Mouse (Mus musculus): ENCODE data around the gene Ndufa3. TPM values are rescaled to one million over a fixed set of nuclear protein-coding genes. Genes with fewer than 3 reads are reported as not detected.
A peak's percentile ranks its signal among the peaks of the same experiment; 100 is the strongest.
"Not testable (repeated sequence)": the region's sequence is repeated elsewhere in the genome, so short reads cannot be mapped to it uniquely, and the experiment has no call there.

Ndufa3 gene
- polyA plus RNA-seq, 1 experiment from 2014 or later, result 296 TPM

- Histone ChIP-seq H3K9me3 (replicated peaks) (no peaks in the 10 kb centered on the region), H3K36me3 (no peaks in the 10 kb centered on the region), H3K4me1 (peaks cover 6% of the 10 kb centered on the region; the same call in 1 of the 2 replicates), H3K27me3 (replicated peaks) (no peaks in the 10 kb centered on the region), H3K4me2 (no peak overlapping the region), H3K4me3 (no peak overlapping the region), H3K27ac (no peak overlapping the region), H3K9ac (no peak overlapping the region)
- WGBS (ENCODE audit: insufficient replicate concordance), result 62% methylated on average over 3 of the region's 3 CpGs
- no peak for ATAC-seq
Measured at GRCm38 (mm10) chr7:3590550-3590949, 26.6 kb upstream of the Ndufa3 start.

GRCm38 (mm10) chr7:3591534-3591933 is 25.6 kb upstream of the Ndufa3 start:
- Histone ChIP-seq H3K27ac (no peak overlapping the region), H3K4me2 (no peak overlapping the region), H3K27me3 (replicated peaks) (no peaks in the 10 kb centered on the region), H3K4me3 (no peak overlapping the region), H3K4me1 (peaks cover 6% of the 10 kb centered on the region; the same call in 1 of the 2 replicates), H3K9me3 (replicated peaks) (no peaks in the 10 kb centered on the region), H3K9ac (no peak overlapping the region), H3K36me3 (no peaks in the 10 kb centered on the region)
- no peak for ATAC-seq
- 38% methylated on average over 1 of the region's 1 CpGs for WGBS (ENCODE audit: insufficient replicate concordance)

- Histone ChIP-seq H3K27ac (no peak overlapping the region), H3K4me3 (no peak overlapping the region), H3K9me3 (replicated peaks) (no peaks in the 10 kb centered on the region), H3K4me1 (peaks cover 6% of the 10 kb centered on the region; the same call in 1 of the 2 replicates), H3K4me2 (no peak overlapping the region), H3K36me3 (no peaks in the 10 kb centered on the region), H3K27me3 (replicated peaks) (no peaks in the 10 kb centered on the region), H3K9ac (no peak overlapping the region)
- ATAC-seq, result no peak
Measured at GRCm38 (mm10) chr7:3593855-3594254, 23.3 kb upstream of the Ndufa3 start.

GRCm38 (mm10) chr7:3594686-3595085 is 22.5 kb upstream of the Ndufa3 start:
- H3K27me3 ChIP-seq (replicated peaks), result no peaks in the 10 kb centered on the region
- H3K4me3 ChIP-seq, result peak overlapping the region; percentile 47
- peak overlapping the region; percentile 42; the same call in 1 of the 2 replicates for H3K9ac ChIP-seq
- peak overlapping the region; percentile 60 for H3K4me2 ChIP-seq
- no peaks in the 10 kb centered on the region for H3K9me3 ChIP-seq (replicated peaks)
- H3K27ac ChIP-seq, result no peak overlapping the region
- 12% methylated on average over 5 of the region's 5 CpGs for WGBS (ENCODE audit: insufficient replicate concordance)
- no peaks in the 10 kb centered on the region for H3K36me3 ChIP-seq
- peak; percentile 72 for ATAC-seq
- H3K4me1 ChIP-seq, result peaks cover 6% of the 10 kb centered on the region; the same call in 1 of the 2 replicates

GRCm38 (mm10) chr7:3595146-3595545 is 22.0 kb upstream of the Ndufa3 start:
- Histone ChIP-seq H3K4me1 (peaks cover 6% of the 10 kb centered on the region; the same call in 1 of the 2 replicates), H3K36me3 (no peaks in the 10 kb centered on the region), H3K4me2 (peak overlapping the region; percentile 60), H3K9me3 (replicated peaks) (no peaks in the 10 kb centered on the region), H3K27me3 (replicated peaks) (no peaks in the 10 kb centered on the region), H3K4me3 (peak overlapping the region; percentile 47), H3K27ac (no peak overlapping the region), H3K9ac (peak overlapping the region; percentile 42; the same call in 1 of the 2 replicates)
- ATAC-seq, result peak; percentile 84
- 11% methylated on average over 9 of the region's 9 CpGs for WGBS (ENCODE audit: insufficient replicate concordance)

- not testable (repeated sequence) for H3K36me3 ChIP-seq; H3K27me3 ChIP-seq (replicated peaks); H3K4me3 ChIP-seq; H3K9me3 ChIP-seq (replicated peaks); H3K27ac ChIP-seq; H3K4me1 ChIP-seq; H3K4me2 ChIP-seq; H3K9ac ChIP-seq; ATAC-seq
- 28% methylated on average over 1 of the region's 1 CpGs for WGBS (ENCODE audit: insufficient replicate concordance)
Measured at GRCm38 (mm10) chr7:3597755-3598154, 19.4 kb upstream of the Ndufa3 start.

- H3K27me3 ChIP-seq (replicated peaks), result no peaks in the 10 kb centered on the region
- H3K4me2 ChIP-seq, result no peak overlapping the region
- H3K36me3 ChIP-seq, result no peaks in the 10 kb centered on the region
- H3K9ac ChIP-seq, result no peak overlapping the region
- no peak overlapping the region for H3K4me3 ChIP-seq
- H3K27ac ChIP-seq, result no peak overlapping the region
- ATAC-seq, result no peak
- no peaks in the 10 kb centered on the region for H3K9me3 ChIP-seq (replicated peaks)
- no peaks in the 10 kb centered on the region for H3K4me1 ChIP-seq
- WGBS (ENCODE audit: insufficient replicate concordance), result 7% methylated on average over 4 of the region's 4 CpGs
Measured at GRCm38 (mm10) chr7:3601119-3601518, 16.1 kb upstream of the Ndufa3 start.

- no peak overlapping the region for H3K9ac ChIP-seq
- H3K27me3 ChIP-seq (replicated peaks), result no peaks in the 10 kb centered on the region
- no peaks in the 10 kb centered on the region for H3K9me3 ChIP-seq (replicated peaks)
- peaks cover 6% of the 10 kb centered on the region; the same call in 1 of the 2 replicates for H3K4me1 ChIP-seq
- H3K4me2 ChIP-seq, result no peak overlapping the region
- peak; percentile 60; the same call in 1 of the 2 replicates for ATAC-seq
- no peaks in the 10 kb centered on the region for H3K36me3 ChIP-seq
- H3K4me3 ChIP-seq, result no peak overlapping the region
- 11% methylated on average over 2 of the region's 2 CpGs for WGBS (ENCODE audit: insufficient replicate concordance)
- no peak overlapping the region for H3K27ac ChIP-seq
Measured at GRCm38 (mm10) chr7:3606798-3607197, 10.4 kb upstream of the Ndufa3 start.

- no peaks in the 10 kb centered on the region for H3K9me3 ChIP-seq (replicated peaks)
- no peak overlapping the region for H3K27ac ChIP-seq
- no peak for ATAC-seq
- no peak overlapping the region for H3K4me3 ChIP-seq
- peaks cover 6% of the 10 kb centered on the region; the same call in 1 of the 2 replicates for H3K4me1 ChIP-seq
- 76% methylated on average over 6 of the region's 6 CpGs for WGBS (ENCODE audit: insufficient replicate concordance)
- H3K36me3 ChIP-seq, result no peaks in the 10 kb centered on the region
- no peak overlapping the region for H3K4me2 ChIP-seq
- no peak overlapping the region for H3K9ac ChIP-seq
- H3K27me3 ChIP-seq (replicated peaks), result no peaks in the 10 kb centered on the region
Measured at GRCm38 (mm10) chr7:3607391-3607790, 9.8 kb upstream of the Ndufa3 start.

GRCm38 (mm10) chr7:3608668-3609067 is 8.5 kb upstream of the Ndufa3 start:
- Histone ChIP-seq H3K4me3 (no peak overlapping the region), H3K27me3 (replicated peaks) (no peaks in the 10 kb centered on the region), H3K36me3 (no peaks in the 10 kb centered on the region), H3K27ac (no peak overlapping the region), H3K9me3 (replicated peaks) (no peaks in the 10 kb centered on the region), H3K4me1 (peaks cover 6% of the 10 kb centered on the region; the same call in 1 of the 2 replicates), H3K4me2 (no peak overlapping the region), H3K9ac (no peak overlapping the region)
- WGBS (ENCODE audit: insufficient replicate concordance), result 73% methylated on average over 3 of the region's 3 CpGs
- ATAC-seq, result no peak

- Histone ChIP-seq H3K4me3 (no peak overlapping the region), H3K9me3 (replicated peaks) (no peaks in the 10 kb centered on the region), H3K4me2 (no peak overlapping the region), H3K27ac (no peak overlapping the region), H3K4me1 (peaks cover 6% of the 10 kb centered on the region; the same call in 1 of the 2 replicates), H3K27me3 (replicated peaks) (no peaks in the 10 kb centered on the region), H3K9ac (no peak overlapping the region), H3K36me3 (no peaks in the 10 kb centered on the region)
- ATAC-seq, result no peak
- WGBS (ENCODE audit: insufficient replicate concordance), result 40% methylated on average over 3 of the region's 3 CpGs
Measured at GRCm38 (mm10) chr7:3609082-3609481, 8.1 kb upstream of the Ndufa3 start.

GRCm38 (mm10) chr7:3610437-3610836 is 6.7 kb upstream of the Ndufa3 start:
- Histone ChIP-seq H3K27me3 (replicated peaks) (peaks cover 6% of the 10 kb centered on the region; the same call in 1 of the 2 replicates), H3K27ac (0 out of 2 replicates have a peak overlapping the region, but pooled peaks have one; percentile 25), H3K4me2 (no peak overlapping the region), H3K4me3 (no peak overlapping the region), H3K9ac (no peak overlapping the region), H3K36me3 (no peaks in the 10 kb centered on the region), H3K9me3 (replicated peaks) (no peaks in the 10 kb centered on the region), H3K4me1 (peaks cover 6% of the 10 kb centered on the region; the same call in 1 of the 2 replicates)
- WGBS (ENCODE audit: insufficient replicate concordance), result 32% methylated on average over 3 of the region's 3 CpGs
- no peak for ATAC-seq

- no peak overlapping the region for H3K9ac ChIP-seq
- no peak overlapping the region for H3K4me2 ChIP-seq
- ATAC-seq, result 0 out of 2 replicates have a peak, but pooled peaks have one; percentile 26
- H3K27me3 ChIP-seq (replicated peaks), result peaks cover 6% of the 10 kb centered on the region; the same call in 1 of the 2 replicates
- 75% methylated on average over 13 of the region's 13 CpGs for WGBS (ENCODE audit: insufficient replicate concordance)
- H3K4me3 ChIP-seq, result no peak overlapping the region
- no peaks in the 10 kb centered on the region for H3K36me3 ChIP-seq
- H3K27ac ChIP-seq, result 0 out of 2 replicates have a peak overlapping the region, but pooled peaks have one; percentile 25
- H3K9me3 ChIP-seq (replicated peaks), result no peaks in the 10 kb centered on the region
- H3K4me1 ChIP-seq, result peaks cover 8% of the 10 kb centered on the region
Measured at GRCm38 (mm10) chr7:3611006-3611405, 6.2 kb upstream of the Ndufa3 start.
